Mouse (Mus musculus) limb, embryonic 11.5 days (tissue): Measurements from ENCODE around the gene Ankrd31. TPM values are rescaled to one million over a fixed set of nuclear protein-coding genes. Genes with fewer than 3 reads are reported as not detected.
"Not testable (repeated sequence)": the region's sequence is repeated elsewhere in the genome, so short reads cannot be mapped to it uniquely, and the experiment has no call there.

Source experiments
- ATAC-seq: fragments of 200-750 bp; cut with Nextera tagmentation; 2 replicates; pipeline ENCODE4 v1.8.0; 2017; ENCODE audit warnings: low read depth; ENCODE audit not compliant: insufficient number of reproducible peaks, low FRiP score, low TSS enrichment
- DNase-seq: peaks from one replicate; pipeline ENCODE4 v3.0.0-alpha.2; 2015; ENCODE audit warnings: low spot score
- H3K27ac ChIP-seq: fragments of 300-500 bp; sonication (generic); replicated peaks from 2 replicates; pipeline ENCODE4 v1.5.1; 2014; ENCODE audit warnings: low read depth, mild to moderate bottlenecking, low read length
- H3K27me3 ChIP-seq: fragments of 300-500 bp; sonication (generic); 2 replicates; pipeline ENCODE4 v1.6.1; 2014; ENCODE audit warnings: mild to moderate bottlenecking, low read length, mixed read lengths; ENCODE audit not compliant: control insufficient read depth, insufficient read depth
- H3K36me3 ChIP-seq: fragments of 300-500 bp; sonication (generic); 2 replicates; pipeline ENCODE4 v1.6.1; 2014; ENCODE audit warnings: mild to moderate bottlenecking, low read length, moderate library complexity, mixed read lengths; ENCODE audit not compliant: control insufficient read depth, insufficient read depth
- H3K4me1 ChIP-seq: fragments of 300-500 bp; sonication (generic); 2 replicates; pipeline ENCODE4 v1.6.1; 2014; ENCODE audit warnings: low read length, mixed read lengths; ENCODE audit not compliant: control insufficient read depth, insufficient read depth
- H3K4me2 ChIP-seq: fragments of 300-500 bp; sonication (generic); 2 replicates; pipeline ENCODE4 v1.6.1; 2014; ENCODE audit warnings: low read depth, mild to moderate bottlenecking, moderate library complexity; ENCODE audit not compliant: severe bottlenecking
- H3K4me3 ChIP-seq: fragments of 300-500 bp; sonication (generic); 2 replicates; pipeline ENCODE4 v1.5.1; 2014; ENCODE audit warnings: low read depth, low read length
- H3K9ac ChIP-seq: fragments of 300-500 bp; sonication (generic); 2 replicates; pipeline ENCODE4 v1.6.1; 2014; ENCODE audit warnings: mild to moderate bottlenecking, low read length
- H3K9me3 ChIP-seq: fragments of 300-500 bp; sonication (generic); 2 replicates; pipeline ENCODE4 v1.6.1; 2016; ENCODE audit warnings: low read length; ENCODE audit not compliant: control insufficient read depth
- WGBS: fragments of 180-500 bp; shearing (Covaris S2); extraction: QIAGEN DNeasy Blood & Tissue Kit; methylation state at CpG from one replicate; pipeline ENCODE4 v1.1.7; 2014; 5-methylcytosine and 5-hydroxymethylcytosine counted together
- polyA plus RNA-seq: library from polyadenylated mRNA; unstranded; fragments of >200 nt; fragmentation: Nextera tagmentation; extraction: Ambion mirVana; gene quantifications from 2 replicates; pipeline ENCODE4 v1.2.1, GENCODE M21; 2014

Gene Ankrd31
- polyA plus RNA-seq, 1 experiment from 2014 or later: not detected

DNA sequence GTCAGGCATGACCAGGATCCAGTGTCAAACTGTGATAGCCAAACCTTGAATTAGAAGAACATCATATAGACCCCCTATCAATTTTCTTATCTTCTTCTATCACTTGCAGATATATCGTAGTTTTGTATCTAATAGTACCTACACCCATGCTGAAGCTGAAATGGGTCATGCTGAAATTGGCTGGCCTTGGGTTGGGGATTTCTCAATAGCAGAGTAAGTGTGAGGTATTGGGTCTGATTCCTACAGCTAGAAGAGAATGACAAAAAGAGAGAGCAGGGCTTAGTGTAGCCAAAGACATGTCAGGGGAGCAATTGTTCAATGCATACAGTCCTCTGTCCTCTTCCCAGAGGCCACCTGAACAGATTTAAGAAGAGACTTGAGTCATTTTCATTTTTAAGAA is 18.0 kb upstream of the Ankrd31 start:
- H3K4me2 ChIP-seq: no peak overlapping the region
- no peaks in the 10 kb centered on the region for H3K27me3 ChIP-seq
- 89% methylated on average over 1 of the region's 1 CpGs for WGBS
- no peaks in the 10 kb centered on the region for H3K36me3 ChIP-seq
- H3K9ac ChIP-seq: no peak overlapping the region
- H3K27ac ChIP-seq: no peak overlapping the region
- DNase-seq: no peak
- H3K4me1 ChIP-seq: no peaks in the 10 kb centered on the region
- no peaks in the 10 kb centered on the region for H3K9me3 ChIP-seq
- no peak overlapping the region for H3K4me3 ChIP-seq
- no peak for ATAC-seq

DNA sequence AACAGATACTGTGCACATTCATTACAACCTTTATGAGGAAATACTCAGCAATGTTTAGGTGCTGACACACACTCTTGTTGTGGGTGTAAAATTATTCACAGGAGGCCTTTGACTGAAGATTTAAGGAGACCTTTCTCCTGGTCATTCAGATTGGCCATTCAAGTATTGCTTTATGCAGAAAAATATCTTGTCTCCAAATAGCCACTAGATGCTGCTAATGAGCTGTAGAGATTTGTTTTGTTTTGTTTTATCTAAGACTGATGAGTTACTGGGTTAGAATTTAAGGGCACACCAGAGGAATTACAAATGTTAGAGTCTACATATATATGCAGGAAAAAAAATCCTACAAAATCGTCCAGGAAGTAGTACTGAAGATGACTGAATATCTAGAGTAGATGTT is 12.9 kb upstream of the Ankrd31 start:
- H3K4me3 ChIP-seq: no peak overlapping the region
- DNase-seq: no peak
- WGBS: 45% methylated on average over 1 of the region's 1 CpGs
- no peaks in the 10 kb centered on the region for H3K36me3 ChIP-seq
- H3K4me2 ChIP-seq: no peak overlapping the region
- H3K9ac ChIP-seq: no peak overlapping the region
- no peak overlapping the region for H3K27ac ChIP-seq
- H3K9me3 ChIP-seq: no peaks in the 10 kb centered on the region
- no peak for ATAC-seq
- H3K4me1 ChIP-seq: no peaks in the 10 kb centered on the region
- H3K27me3 ChIP-seq: no peaks in the 10 kb centered on the region

GRCm38 (mm10) chr13:96740159-96740558 is 7.9 kb upstream of the Ankrd31 start:
- no peak for ATAC-seq
- Histone ChIP-seq H3K4me2 (no peak overlapping the region), H3K4me1 (no peaks in the 10 kb centered on the region), H3K9ac (no peak overlapping the region), H3K9me3 (no peaks in the 10 kb centered on the region), H3K27ac (no peak overlapping the region), H3K27me3 (no peaks in the 10 kb centered on the region), H3K36me3 (no peaks in the 10 kb centered on the region), H3K4me3 (no peak overlapping the region)
- 81% methylated on average over 2 of the region's 2 CpGs for WGBS
- DNase-seq: no peak

DNA sequence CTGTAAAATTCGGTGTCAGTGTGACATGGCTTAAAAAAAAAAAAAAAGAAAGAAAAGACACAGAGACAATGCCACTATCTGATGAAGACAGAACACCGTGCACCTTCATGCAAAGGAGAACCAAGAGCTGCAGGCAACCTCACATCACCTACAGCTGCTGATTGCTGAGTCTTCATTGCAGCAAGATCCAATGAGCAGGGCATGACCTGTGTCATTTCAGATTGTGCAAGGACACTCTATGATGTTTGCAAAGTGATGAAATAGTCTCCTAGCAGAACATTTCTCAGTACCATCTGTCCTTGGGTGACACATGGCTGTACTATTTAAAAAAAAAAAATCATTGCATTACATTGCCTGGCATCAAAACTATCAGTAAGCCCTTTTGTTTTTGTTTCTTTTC is 5.2 kb upstream of the Ankrd31 start:
- Histone ChIP-seq H3K4me3 (no peak overlapping the region), H3K4me1 (no peaks in the 10 kb centered on the region), H3K27ac (no peak overlapping the region), H3K4me2 (no peak overlapping the region), H3K9me3 (no peaks in the 10 kb centered on the region), H3K9ac (no peak overlapping the region), H3K27me3 (no peaks in the 10 kb centered on the region), H3K36me3 (no peaks in the 10 kb centered on the region)
- ATAC-seq (no peak), DNase-seq (no peak)
- WGBS: 89% methylated on average over 2 of the region's 2 CpGs

DNA sequence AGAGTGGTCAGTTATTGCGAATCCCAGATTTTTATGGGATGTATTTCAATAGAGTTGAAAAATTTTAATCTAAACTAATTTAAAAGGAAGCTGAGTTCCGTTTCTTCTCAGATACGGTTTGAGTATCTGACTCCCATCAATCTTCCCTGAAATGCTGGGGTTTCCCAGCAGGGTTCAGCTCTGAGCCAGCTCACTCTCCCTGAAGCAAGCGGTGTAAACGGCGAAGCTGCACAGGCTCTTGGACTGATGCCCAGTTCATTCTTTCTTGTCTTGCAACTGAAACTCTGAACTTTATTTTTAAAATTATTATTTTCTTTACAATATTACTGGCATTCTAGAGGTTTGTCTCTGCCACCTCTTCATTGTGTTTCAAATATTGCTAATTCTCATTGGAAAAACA is 2.0 kb upstream of the Ankrd31 start:
- WGBS: 66% methylated on average over 6 of the region's 6 CpGs
- Histone ChIP-seq H3K4me2 (no peak overlapping the region), H3K27ac (no peak overlapping the region), H3K27me3 (no peaks in the 10 kb centered on the region), H3K4me3 (no peak overlapping the region), H3K4me1 (no peaks in the 10 kb centered on the region), H3K9me3 (no peaks in the 10 kb centered on the region), H3K9ac (no peak overlapping the region), H3K36me3 (no peaks in the 10 kb centered on the region)
- ATAC-seq: no peak
- DNase-seq: no peak

DNA sequence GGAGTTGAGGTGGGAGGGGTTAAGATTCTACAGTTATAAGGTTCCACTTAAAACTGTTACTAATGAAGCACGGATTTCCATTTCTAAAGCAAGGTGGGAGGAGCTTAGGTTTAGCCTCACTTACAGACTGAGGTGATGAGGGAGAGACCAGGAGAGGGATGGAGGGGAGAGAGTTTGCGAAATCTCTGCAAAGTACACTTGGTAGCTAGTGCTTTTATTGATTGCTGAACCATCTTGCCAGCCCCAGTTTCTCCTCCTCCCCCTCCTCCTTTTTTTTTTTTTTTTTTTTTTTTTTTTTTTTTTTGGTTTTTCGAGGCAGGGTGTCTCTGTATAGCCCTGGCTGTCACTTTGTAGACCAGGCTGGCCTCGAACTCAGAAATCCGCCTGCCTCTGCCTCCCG is 1.8 kb downstream of the Ankrd31 start:
- ATAC-seq (no peak), DNase-seq (no peak)
- H3K27ac ChIP-seq: no peak overlapping the region
- H3K4me3 ChIP-seq: no peak overlapping the region
- H3K4me2 ChIP-seq: no peak overlapping the region
- H3K27me3 ChIP-seq: no peaks in the 10 kb centered on the region
- no peaks in the 10 kb centered on the region for H3K4me1 ChIP-seq
- no peaks in the 10 kb centered on the region for H3K36me3 ChIP-seq
- no peak overlapping the region for H3K9ac ChIP-seq
- H3K9me3 ChIP-seq: no peaks in the 10 kb centered on the region
- 86% methylated on average over 6 of the region's 6 CpGs for WGBS

- DNase-seq: no peak
- ATAC-seq: no peak
- Histone ChIP-seq H3K4me2 (no peak overlapping the region), H3K4me1 (no peaks in the 10 kb centered on the region), H3K9ac (no peak overlapping the region), H3K27ac (no peak overlapping the region), H3K9me3 (no peaks in the 10 kb centered on the region), H3K36me3 (no peaks in the 10 kb centered on the region), H3K4me3 (no peak overlapping the region), H3K27me3 (no peaks in the 10 kb centered on the region)
- 88% methylated on average over 2 of the region's 2 CpGs for WGBS
These were observed 12.8 kb downstream of the Ankrd31 start for GRCm38 (mm10) chr13:96760848-96761247.

DNA sequence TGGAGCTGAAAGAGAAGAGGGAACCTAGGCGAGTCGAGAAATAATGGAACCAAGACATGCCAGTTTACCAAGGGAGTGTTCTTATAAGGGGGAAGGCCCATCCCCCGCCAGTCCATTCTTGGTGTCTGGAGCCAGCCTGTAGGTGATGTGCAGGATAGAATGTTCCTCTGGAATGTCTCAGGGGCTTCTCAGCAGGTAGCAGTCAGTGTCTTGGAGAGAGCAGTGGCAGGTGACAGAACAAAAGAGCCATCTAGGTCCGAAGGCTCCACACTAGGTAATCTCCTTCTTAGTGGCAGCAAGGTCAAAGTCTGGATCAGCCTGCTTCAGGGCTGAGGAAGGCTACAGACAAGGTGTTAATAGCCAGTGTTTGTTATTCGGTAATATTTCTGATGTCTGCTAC is 38.0 kb downstream of the Ankrd31 start:
- not testable (repeated sequence) for H3K4me3 ChIP-seq, H3K36me3 ChIP-seq, H3K9me3 ChIP-seq, H3K4me2 ChIP-seq, H3K27me3 ChIP-seq, H3K9ac ChIP-seq, H3K4me1 ChIP-seq, ATAC-seq, DNase-seq, H3K27ac ChIP-seq
- WGBS: 88% methylated on average over 5 of the region's 5 CpGs

DNA sequence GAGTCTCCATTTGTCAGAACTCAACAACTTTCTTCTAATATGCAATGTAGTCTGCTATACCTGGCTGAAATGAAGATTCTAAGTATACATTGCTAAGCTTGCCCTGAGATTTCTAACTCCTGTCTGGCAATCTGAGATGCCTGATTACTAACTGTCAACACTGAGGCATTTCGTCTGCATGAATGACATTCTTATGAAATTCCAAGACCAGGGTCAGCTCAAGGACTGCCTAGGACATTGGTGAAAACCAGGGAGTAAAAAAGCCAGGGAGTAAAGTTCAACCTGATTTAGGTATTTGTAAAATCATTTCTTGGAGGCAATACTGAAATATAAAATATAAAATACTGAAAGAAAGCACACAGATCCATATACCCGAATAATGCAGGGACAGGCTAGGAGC is 45.4 kb downstream of the Ankrd31 start:
- Histone ChIP-seq H3K4me1 (no peaks in the 10 kb centered on the region), H3K27ac (no peak overlapping the region), H3K4me2 (no peak overlapping the region), H3K4me3 (no peak overlapping the region), H3K27me3 (no peaks in the 10 kb centered on the region), H3K9me3 (no peaks in the 10 kb centered on the region), H3K9ac (no peak overlapping the region), H3K36me3 (no peaks in the 10 kb centered on the region)
- 79% methylated on average over 2 of the region's 2 CpGs for WGBS
- DNase-seq (no peak), ATAC-seq (no peak)
